Mouse (Mus musculus) thymus, adult 2 months (tissue): Measurements from ENCODE around the gene Fam83d. TPM values are rescaled to one million over a fixed set of nuclear protein-coding genes. Genes with fewer than 3 reads are reported as not detected.

ENCODE experiments used
- DNase-seq: peaks from one replicate; pipeline ENCODE4 v3.0.0; 2021
- H3K27ac ChIP-seq: fragments of 200-500 bp; 2 replicates; pipeline ENCODE4 v1.5.1; 2012; ENCODE audit warnings: low read length, control low read depth; ENCODE audit not compliant: control insufficient read depth, insufficient read depth
- H3K27me3 ChIP-seq: fragments of 200-500 bp; 2 replicates; pipeline ENCODE4 v1.6.1; 2012; ENCODE audit warnings: mild to moderate bottlenecking, low read length, moderate library complexity, mixed read lengths; ENCODE audit not compliant: control insufficient read depth, insufficient read depth
- H3K36me3 ChIP-seq: fragments of 200-500 bp; 2 replicates; pipeline ENCODE4 v1.6.1; 2012; ENCODE audit warnings: mild to moderate bottlenecking, low read length, moderate library complexity; ENCODE audit not compliant: control insufficient read depth, insufficient read depth
- H3K4me1 ChIP-seq: fragments of 200-500 bp; replicated peaks from 2 replicates; pipeline ENCODE4 v1.6.1; 2012; ENCODE audit warnings: low read length; ENCODE audit not compliant: control insufficient read depth, insufficient read depth
- H3K4me3 ChIP-seq: fragments of 200-500 bp; 2 replicates; pipeline ENCODE4 v1.5.1; 2012; ENCODE audit warnings: mild to moderate bottlenecking, low read length, control low read depth, moderate library complexity; ENCODE audit not compliant: control insufficient read depth, insufficient read depth
- CTCF ChIP-seq: fragments of 200-500 bp; IDR thresholded peaks from 2 replicates; pipeline ENCODE4 v1.5.1; 2012; ENCODE audit warnings: mild to moderate bottlenecking, control low read depth, low read length, moderate library complexity, borderline replicate concordance; ENCODE audit not compliant: control insufficient read depth, poor library complexity, insufficient read depth; ENCODE audit errors: extremely low read depth
- POLR2A ChIP-seq: fragments of 200-500 bp; IDR thresholded peaks from 2 replicates; pipeline ENCODE4 v1.6.1; 2012; ENCODE audit warnings: mild to moderate bottlenecking, low read length, control low read depth, moderate library complexity; ENCODE audit not compliant: control insufficient read depth, poor library complexity, insufficient read depth; ENCODE audit errors: extremely low read depth
- WGBS: fragments of 180-500 bp; shearing (Covaris S2); methylation state at CpG from one replicate; pipeline ENCODE4 v1.1.7; 2018; 5-methylcytosine and 5-hydroxymethylcytosine counted together
- polyA plus RNA-seq: library from polyadenylated mRNA; depleted of rRNA; stranded (reverse); fragments of >200 nt; gene quantifications from 2 replicates; pipeline ENCODE4 v1.2.3, GENCODE M21; 2012; rRNA removed

The Fam83d gene
- polyA plus RNA-seq: 26.2 and 32.5 TPM in 2 replicates

- H3K36me3 ChIP-seq: peaks cover 6% of the 10 kb centered on the region
- peak; percentile 97 for DNase-seq
- WGBS: under 1% methylated on average over 48 of the region's 48 CpGs
- H3K4me1 ChIP-seq: peaks cover 25% of the 10 kb centered on the region
- H3K27ac ChIP-seq: no peak within 1 kb of the TSS
- peak within 1 kb of the TSS; percentile 65 for H3K4me3 ChIP-seq
- TF ChIP-seq POLR2A (peak; percentile 75), CTCF (peak; percentile 79; the same call in 1 of the 2 replicates)
- no peaks in the 10 kb centered on the region; the same call in 1 of the 2 replicates for H3K27me3 ChIP-seq
Measured at GRCm38 (mm10) chr2:158767742-158768339, at the start of gene Fam83d. TSS of gene Fam83d (plus strand) at chr2:158768093.

- peaks cover 3% of the 10 kb centered on the region; the same call in 1 of the 2 replicates for H3K36me3 ChIP-seq
- DNase-seq: peak; percentile 93
- WGBS: 9% methylated on average over 12 of the region's 12 CpGs
- H3K27me3 ChIP-seq: no peaks in the 10 kb centered on the region
- peaks cover 85% of the 10 kb centered on the region for H3K4me1 ChIP-seq
- TF ChIP-seq POLR2A (peak; percentile 54; the same call in 1 of the 2 replicates), CTCF (no peak)
- H3K4me3 ChIP-seq: no peak overlapping the region
- H3K27ac ChIP-seq: peak overlapping the region; percentile 98
Measured at GRCm38 (mm10) chr2:158718816-158719549, 48.9 kb upstream of the Fam83d start.

- Histone ChIP-seq H3K27me3 (no peaks in the 10 kb centered on the region), H3K36me3 (no peaks in the 10 kb centered on the region), H3K27ac (no peak overlapping the region), H3K4me1 (peaks cover 78% of the 10 kb centered on the region), H3K4me3 (no peak overlapping the region)
- no peak for TF ChIP-seq POLR2A
- no peak for TF ChIP-seq CTCF
- WGBS: 88% methylated on average over 16 of the region's 16 CpGs
- DNase-seq: no peak
Measured at GRCm38 (mm10) chr2:158720715-158721370, 47.0 kb upstream of the Fam83d start.

GRCm38 (mm10) chr2:158721481-158721880, 46.4 kb upstream of the Fam83d start:
- TF ChIP-seq POLR2A (no peak), CTCF (no peak)
- Histone ChIP-seq H3K36me3 (no peaks in the 10 kb centered on the region), H3K27me3 (no peaks in the 10 kb centered on the region), H3K4me3 (no peak overlapping the region), H3K4me1 (peaks cover 75% of the 10 kb centered on the region), H3K27ac (no peak overlapping the region)
- 70% methylated on average over 3 of the region's 3 CpGs for WGBS
- DNase-seq: no peak

GRCm38 (mm10) chr2:158722135-158722534, 45.8 kb upstream of the Fam83d start:
- no peak overlapping the region for H3K4me3 ChIP-seq
- no peaks in the 10 kb centered on the region for H3K36me3 ChIP-seq
- no peak for DNase-seq
- H3K4me1 ChIP-seq: peaks cover 73% of the 10 kb centered on the region
- TF ChIP-seq CTCF: no peak
- no peak for TF ChIP-seq POLR2A
- peak overlapping the region; percentile 93 for H3K27ac ChIP-seq
- WGBS: 42% methylated on average over 4 of the region's 4 CpGs
- no peaks in the 10 kb centered on the region for H3K27me3 ChIP-seq

GRCm38 (mm10) chr2:158722991-158723551, 44.8 kb upstream of the Fam83d start:
- Histone ChIP-seq H3K36me3 (no peaks in the 10 kb centered on the region), H3K4me1 (peaks cover 65% of the 10 kb centered on the region), H3K4me3 (peak overlapping the region; percentile 16), H3K27ac (peak overlapping the region; percentile 93), H3K27me3 (no peaks in the 10 kb centered on the region)
- DNase-seq: peak; percentile 76
- TF ChIP-seq CTCF: no peak
- no peak for TF ChIP-seq POLR2A
- 2% methylated on average over 6 of the region's 6 CpGs for WGBS

GRCm38 (mm10) chr2:158723806-158724205, 44.1 kb upstream of the Fam83d start:
- H3K27me3 ChIP-seq: no peaks in the 10 kb centered on the region

More at GRCm38 (mm10) chr2:158723806-158724205, 44.1 kb upstream of the Fam83d start:
- Histone ChIP-seq H3K4me3 (0 out of 2 replicates have a peak overlapping the region, but pooled peaks have one; percentile 4), H3K27ac (peak overlapping the region; percentile 93), H3K36me3 (no peaks in the 10 kb centered on the region), H3K4me1 (peaks cover 61% of the 10 kb centered on the region)
- TF ChIP-seq CTCF (no peak), POLR2A (no peak)
- DNase-seq: peak; percentile 60
- 3% methylated on average over 6 of the region's 6 CpGs for WGBS
